Mouse (Mus musculus): ENCODE results near the gene Sertad2.

DNA sequence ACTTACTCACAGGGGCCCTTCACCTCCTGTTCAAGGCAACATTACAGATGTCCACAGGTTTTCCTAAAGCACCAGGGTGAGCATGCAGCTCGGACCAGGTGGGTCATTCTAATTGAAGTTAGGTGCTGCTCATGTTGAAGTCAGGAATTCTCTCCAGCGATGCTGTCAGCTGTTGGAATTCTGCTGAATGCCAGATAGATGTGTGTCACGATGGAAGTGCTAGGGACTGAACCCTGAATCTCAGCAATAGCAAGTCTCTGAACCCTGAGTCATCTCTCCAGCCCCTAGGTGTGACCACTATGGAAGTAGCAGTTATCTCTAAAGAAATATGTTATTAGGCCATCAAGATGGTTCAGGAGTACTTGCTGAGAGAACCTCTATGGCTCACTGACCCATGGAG lies 102.5 kb downstream of the Sertad2 start:
- TF ChIP-seq POLR2A (IDR thresholded peaks at IDR 0.05; ENCODE audit: low read depth, low read length) (no peak), CTCF (IDR thresholded peaks at IDR 0.05; ENCODE audit: borderline replicate concordance, insufficient read depth, low read length) (no peak)

Measured in embryonic fibroblast, embryonic 13.5 days (primary cell).